Mouse (Mus musculus) thymus, adult 2 months (tissue): ENCODE data around the gene Pir. TPM values are rescaled to one million over a fixed set of nuclear protein-coding genes. Genes with fewer than 3 reads are reported as not detected.

ENCODE experiments used
- DNase-seq: peaks from one replicate; pipeline ENCODE4 v3.0.0; 2021
- H3K27ac ChIP-seq: fragments of 200-500 bp; 2 replicates; pipeline ENCODE4 v1.5.1; 2012; ENCODE audit warnings: low read length, control low read depth; ENCODE audit not compliant: control insufficient read depth, insufficient read depth
- H3K27me3 ChIP-seq: fragments of 200-500 bp; 2 replicates; pipeline ENCODE4 v1.6.1; 2012; ENCODE audit warnings: mild to moderate bottlenecking, low read length, moderate library complexity, mixed read lengths; ENCODE audit not compliant: control insufficient read depth, insufficient read depth
- H3K36me3 ChIP-seq: fragments of 200-500 bp; 2 replicates; pipeline ENCODE4 v1.6.1; 2012; ENCODE audit warnings: mild to moderate bottlenecking, low read length, moderate library complexity; ENCODE audit not compliant: control insufficient read depth, insufficient read depth
- H3K4me1 ChIP-seq: fragments of 200-500 bp; replicated peaks from 2 replicates; pipeline ENCODE4 v1.6.1; 2012; ENCODE audit warnings: low read length; ENCODE audit not compliant: control insufficient read depth, insufficient read depth
- H3K4me3 ChIP-seq: fragments of 200-500 bp; 2 replicates; pipeline ENCODE4 v1.5.1; 2012; ENCODE audit warnings: mild to moderate bottlenecking, low read length, control low read depth, moderate library complexity; ENCODE audit not compliant: control insufficient read depth, insufficient read depth
- CTCF ChIP-seq: fragments of 200-500 bp; IDR thresholded peaks from 2 replicates; pipeline ENCODE4 v1.5.1; 2012; ENCODE audit warnings: mild to moderate bottlenecking, control low read depth, low read length, moderate library complexity, borderline replicate concordance; ENCODE audit not compliant: control insufficient read depth, poor library complexity, insufficient read depth; ENCODE audit errors: extremely low read depth
- POLR2A ChIP-seq: fragments of 200-500 bp; IDR thresholded peaks from 2 replicates; pipeline ENCODE4 v1.6.1; 2012; ENCODE audit warnings: mild to moderate bottlenecking, low read length, control low read depth, moderate library complexity; ENCODE audit not compliant: control insufficient read depth, poor library complexity, insufficient read depth; ENCODE audit errors: extremely low read depth
- WGBS: fragments of 180-500 bp; shearing (Covaris S2); methylation state at CpG from one replicate; pipeline ENCODE4 v1.1.7; 2018; 5-methylcytosine and 5-hydroxymethylcytosine counted together
- polyA plus RNA-seq: library from polyadenylated mRNA; depleted of rRNA; stranded (reverse); fragments of >200 nt; gene quantifications from 2 replicates; pipeline ENCODE4 v1.2.3, GENCODE M21; 2012

Pir gene
- polyA plus RNA-seq, 1 experiment, result 0.57 TPM

- 87% methylated on average over 4 of the region's 4 CpGs for WGBS
- TF ChIP-seq POLR2A, result no peak
- TF ChIP-seq CTCF, result no peak
- Histone ChIP-seq H3K27ac (no peak overlapping the region), H3K4me1 (no peaks in the 10 kb centered on the region), H3K36me3 (no peaks in the 10 kb centered on the region), H3K4me3 (no peak overlapping the region), H3K27me3 (no peaks in the 10 kb centered on the region)
- DNase-seq, result no peak
Measured at GRCm38 (mm10) chrX:164394091-164394490, 124.9 kb downstream of the Pir start.

- H3K36me3 ChIP-seq, result no peaks in the 10 kb centered on the region
- H3K4me1 ChIP-seq, result no peaks in the 10 kb centered on the region
- H3K27ac ChIP-seq, result no peak overlapping the region
- TF ChIP-seq POLR2A, result no peak
- no peak for TF ChIP-seq CTCF
- no peak for DNase-seq
- 59% methylated on average over 3 of the region's 3 CpGs for WGBS
- no peak overlapping the region for H3K4me3 ChIP-seq
- H3K27me3 ChIP-seq, result no peaks in the 10 kb centered on the region
Measured at GRCm38 (mm10) chrX:164398456-164398855, 129.3 kb downstream of the Pir start.

GRCm38 (mm10) chrX:164405080-164405649 is 136.0 kb downstream of the Pir start:
- Histone ChIP-seq H3K4me1 (peaks cover 13% of the 10 kb centered on the region), H3K4me3 (no peak overlapping the region), H3K36me3 (no peaks in the 10 kb centered on the region), H3K27ac (no peak overlapping the region), H3K27me3 (no peaks in the 10 kb centered on the region)
- no peak for DNase-seq
- TF ChIP-seq CTCF, result no peak
- TF ChIP-seq POLR2A, result no peak

GRCm38 (mm10) chrX:164406133-164407022 is 137.2 kb downstream of the Pir start:
- TF ChIP-seq CTCF (no peak), POLR2A (no peak)
- 49% methylated on average over 9 of the region's 9 CpGs for WGBS
- DNase-seq, result peak; percentile 35
- H3K36me3 ChIP-seq, result no peaks in the 10 kb centered on the region
- peaks cover 13% of the 10 kb centered on the region for H3K4me1 ChIP-seq
- no peaks in the 10 kb centered on the region for H3K27me3 ChIP-seq
- peak overlapping the region; percentile 59 for H3K27ac ChIP-seq
- no peak overlapping the region for H3K4me3 ChIP-seq

GRCm38 (mm10) chrX:164408301-164408927 is 139.2 kb downstream of the Pir start:
- no peak overlapping the region for H3K4me3 ChIP-seq
- no peaks in the 10 kb centered on the region for H3K27me3 ChIP-seq
- H3K27ac ChIP-seq, result no peak overlapping the region
- no peak for DNase-seq
- TF ChIP-seq POLR2A (no peak), CTCF (no peak)
- no peaks in the 10 kb centered on the region for H3K36me3 ChIP-seq
- H3K4me1 ChIP-seq, result peaks cover 13% of the 10 kb centered on the region
- 89% methylated on average over 3 of the region's 3 CpGs for WGBS

GRCm38 (mm10) chrX:164410562-164410961 is 141.4 kb downstream of the Pir start:
- no peak overlapping the region for H3K27ac ChIP-seq
- no peak overlapping the region for H3K4me3 ChIP-seq
- 89% methylated on average over 1 of the region's 1 CpGs for WGBS
- no peak for DNase-seq
- H3K27me3 ChIP-seq, result no peaks in the 10 kb centered on the region
- no peaks in the 10 kb centered on the region for H3K36me3 ChIP-seq
- H3K4me1 ChIP-seq, result peaks cover 13% of the 10 kb centered on the region
- no peak for TF ChIP-seq POLR2A
